Mouse (Mus musculus): ENCODE data around the gene Lsm2. TPM values are rescaled to one million over a fixed set of nuclear protein-coding genes. Genes with fewer than 3 reads are reported as not detected.

Gene Lsm2
- total and polyA plus RNA-seq, 2 experiments from 2014 or later, result 23.1 to 64.2 TPM

DNA sequence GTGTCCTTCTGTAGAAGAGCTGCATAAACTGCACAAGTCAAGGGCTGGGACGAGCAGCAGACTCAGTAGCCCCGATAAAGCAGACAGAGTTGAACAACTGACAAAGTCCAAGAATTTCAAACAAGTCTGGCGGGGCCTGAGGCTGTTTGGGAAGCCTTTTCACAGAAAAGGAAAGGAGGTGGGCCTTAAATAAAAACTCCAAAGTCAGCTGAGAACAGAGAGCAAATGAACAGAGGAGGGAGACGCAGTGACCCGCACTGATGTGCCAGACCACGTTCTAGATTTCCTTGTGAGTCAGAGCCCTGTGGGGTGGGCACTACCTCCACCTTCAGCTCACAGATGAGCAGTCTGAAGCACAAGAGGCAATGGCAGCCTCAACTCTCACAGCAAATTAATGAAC is 53.2 kb downstream of the Lsm2 start:
- TF ChIP-seq CTCF (IDR thresholded peaks at IDR 0.05; ENCODE audit: low read depth) (no peak), EP300 (IDR thresholded peaks at IDR 0.05; ENCODE audit: low read depth) (no peak)
- H3K9ac ChIP-seq (replicated peaks; ENCODE audit: low read depth, low read length), result no peak overlapping the region
- DNase-seq (ENCODE audit: low spot score), result no peak
- H3K4me1 ChIP-seq (ENCODE audit: control insufficient read depth, insufficient read depth), result no peaks in the 10 kb centered on the region
- 75% methylated on average over 6 of the region's 6 CpGs for WGBS
- no peak overlapping the region for H3K4me2 ChIP-seq (ENCODE audit: low read depth, low read length)
- no peaks in the 10 kb centered on the region for H3K27me3 ChIP-seq (ENCODE audit: control insufficient read depth, insufficient read depth, low read length)
- ATAC-seq (ENCODE audit: insufficient read depth, low read depth), result no peak
- H3K27ac ChIP-seq (ENCODE audit: low read depth), result no peak overlapping the region
- H3K4me3 ChIP-seq (ENCODE audit: low read depth, low read length), result no peak overlapping the region
- H3K36me3 ChIP-seq (replicated peaks; ENCODE audit: control insufficient read depth, insufficient read depth, low read length), result no peaks in the 10 kb centered on the region
- no peaks in the 10 kb centered on the region for H3K9me3 ChIP-seq (replicated peaks; ENCODE audit: control insufficient read depth, low read length)

Other genes starting within 250 kb of the Lsm2 start
Only the 30 nearest of the 43 such genes appear.
- gene Skiv2l, start 131.7 kb upstream of the Lsm2 start, total RNA-seq (2014; rRNA removed; ENCODE audit: low replicate concordance), result 40.3 and 62.1 TPM in 2 replicates
- 15.9 and 18.7 TPM in 2 replicates for gene Skiv2l, start 131.7 kb upstream of the Lsm2 start, polyA plus RNA-seq (2015; fragmentation: Nextera tagmentation; extraction: Ambion mirVana)
- 22.9 and 39.8 TPM in 2 replicates for gene Nelfe, start 131.5 kb upstream of the Lsm2 start, total RNA-seq (2014; rRNA removed; ENCODE audit: low replicate concordance)
- 36.3 and 39.9 TPM in 2 replicates for gene Nelfe, start 131.5 kb upstream of the Lsm2 start, polyA plus RNA-seq (2015; fragmentation: Nextera tagmentation; extraction: Ambion mirVana)
- 1.1 and 2.9 TPM in 2 replicates for gene Cfb, start 119.3 kb upstream of the Lsm2 start, total RNA-seq (2014; rRNA removed; ENCODE audit: low replicate concordance)
- gene Cfb, start 119.3 kb upstream of the Lsm2 start, polyA plus RNA-seq (2015; fragmentation: Nextera tagmentation; extraction: Ambion mirVana), result 1.3 and 2.1 TPM in 2 replicates
- 6.1 and 7.6 TPM in 2 replicates for gene Zbtb12, start 102.4 kb upstream of the Lsm2 start, total RNA-seq (2014; rRNA removed; ENCODE audit: low replicate concordance)
- gene Zbtb12, start 102.4 kb upstream of the Lsm2 start, polyA plus RNA-seq (2015; fragmentation: Nextera tagmentation; extraction: Ambion mirVana), result 0.63 and 0.93 TPM in 2 replicates
- gene Gm20547, start 99.8 kb upstream of the Lsm2 start, total RNA-seq (2014; rRNA removed; ENCODE audit: low replicate concordance), result not detected in 2 replicates
- gene Gm20547, start 99.8 kb upstream of the Lsm2 start, polyA plus RNA-seq (2015; fragmentation: Nextera tagmentation; extraction: Ambion mirVana), result not detected in 2 replicates
- 4.5 and 7.1 TPM in 2 replicates for gene C2, start 83.6 kb upstream of the Lsm2 start, total RNA-seq (2014; rRNA removed; ENCODE audit: low replicate concordance)
- gene C2, start 83.6 kb upstream of the Lsm2 start, polyA plus RNA-seq (2015; fragmentation: Nextera tagmentation; extraction: Ambion mirVana), result 2.9 and 3.3 TPM in 2 replicates
- gene Ehmt2, start 83.4 kb upstream of the Lsm2 start, total RNA-seq (2014; rRNA removed; ENCODE audit: low replicate concordance), result 80.3 and 95.8 TPM in 2 replicates
- gene Ehmt2, start 83.4 kb upstream of the Lsm2 start, polyA plus RNA-seq (2015; fragmentation: Nextera tagmentation; extraction: Ambion mirVana), result 17.5 and 17.6 TPM in 2 replicates
- not detected in 2 replicates for gene Slc44a4, start 67.4 kb upstream of the Lsm2 start, total RNA-seq (2014; rRNA removed; ENCODE audit: low replicate concordance)
- gene Slc44a4, start 67.4 kb upstream of the Lsm2 start, polyA plus RNA-seq (2015; fragmentation: Nextera tagmentation; extraction: Ambion mirVana), result 0.29 TPM in 1 of 2 replicates, not detected in the other
- 30.1 and 79.2 TPM in 2 replicates for gene Neu1, start 50.6 kb upstream of the Lsm2 start, total RNA-seq (2014; rRNA removed; ENCODE audit: low replicate concordance)
- gene Neu1, start 50.6 kb upstream of the Lsm2 start, polyA plus RNA-seq (2015; fragmentation: Nextera tagmentation; extraction: Ambion mirVana), result 18.6 and 19.5 TPM in 2 replicates
- 6.0 and 21.6 TPM in 2 replicates for gene Hspa1b, start 22.6 kb upstream of the Lsm2 start, total RNA-seq (2014; rRNA removed; ENCODE audit: low replicate concordance)
- 0.14 and 0.25 TPM in 2 replicates for gene Hspa1b, start 22.6 kb upstream of the Lsm2 start, polyA plus RNA-seq (2015; fragmentation: Nextera tagmentation; extraction: Ambion mirVana)
- gene Gm20481, start 11.9 kb upstream of the Lsm2 start, total RNA-seq (2014; rRNA removed; ENCODE audit: low replicate concordance), result not detected in 2 replicates
- gene Gm20481, start 11.9 kb upstream of the Lsm2 start, polyA plus RNA-seq (2015; fragmentation: Nextera tagmentation; extraction: Ambion mirVana), result not detected in 2 replicates
- gene Hspa1a, start 9.7 kb upstream of the Lsm2 start, total RNA-seq (2014; rRNA removed; ENCODE audit: low replicate concordance), result 8.2 and 10.2 TPM in 2 replicates
- gene Hspa1a, start 9.7 kb upstream of the Lsm2 start, polyA plus RNA-seq (2015; fragmentation: Nextera tagmentation; extraction: Ambion mirVana), result 2.5 and 2.8 TPM in 2 replicates
- 3.3 and 5.1 TPM in 2 replicates for gene Hspa1l, start 9.2 kb upstream of the Lsm2 start, total RNA-seq (2014; rRNA removed; ENCODE audit: low replicate concordance)
- 1.6 and 1.8 TPM in 2 replicates for gene Hspa1l, start 9.2 kb upstream of the Lsm2 start, polyA plus RNA-seq (2015; fragmentation: Nextera tagmentation; extraction: Ambion mirVana)
- gene Vars, start 19.1 kb downstream of the Lsm2 start, total RNA-seq (2014; rRNA removed; ENCODE audit: low replicate concordance), result 61.5 and 92.0 TPM in 2 replicates
- 20.4 and 21.7 TPM in 2 replicates for gene Vars, start 19.1 kb downstream of the Lsm2 start, polyA plus RNA-seq (2015; fragmentation: Nextera tagmentation; extraction: Ambion mirVana)
- 0.77 and 0.92 TPM in 2 replicates for gene Vwa7, start 34.7 kb downstream of the Lsm2 start, total RNA-seq (2014; rRNA removed; ENCODE audit: low replicate concordance)
- 0.43 and 0.63 TPM in 2 replicates for gene Vwa7, start 34.7 kb downstream of the Lsm2 start, polyA plus RNA-seq (2015; fragmentation: Nextera tagmentation; extraction: Ambion mirVana)
- 2.1 and 9.6 TPM in 2 replicates for gene Sapcd1, start 46.2 kb downstream of the Lsm2 start, total RNA-seq (2014; rRNA removed; ENCODE audit: low replicate concordance)
- 0.77 and 1.2 TPM in 2 replicates for gene Sapcd1, start 46.2 kb downstream of the Lsm2 start, polyA plus RNA-seq (2015; fragmentation: Nextera tagmentation; extraction: Ambion mirVana)
- 1.2 and 5.0 TPM in 2 replicates for gene Msh5, start 64.9 kb downstream of the Lsm2 start, total RNA-seq (2014; rRNA removed; ENCODE audit: low replicate concordance)
- 1.4 and 1.7 TPM in 2 replicates for gene Msh5, start 64.9 kb downstream of the Lsm2 start, polyA plus RNA-seq (2015; fragmentation: Nextera tagmentation; extraction: Ambion mirVana)
- gene Clic1, start 68.1 kb downstream of the Lsm2 start, total RNA-seq (2014; rRNA removed; ENCODE audit: low replicate concordance), result 194 and 223 TPM in 2 replicates
- 203 and 205 TPM in 2 replicates for gene Clic1, start 68.1 kb downstream of the Lsm2 start, polyA plus RNA-seq (2015; fragmentation: Nextera tagmentation; extraction: Ambion mirVana)
- gene Ddah2, start 77.2 kb downstream of the Lsm2 start, total RNA-seq (2014; rRNA removed; ENCODE audit: low replicate concordance), result 97.1 and 114 TPM in 2 replicates
- 128 and 130 TPM in 2 replicates for gene Ddah2, start 77.2 kb downstream of the Lsm2 start, polyA plus RNA-seq (2015; fragmentation: Nextera tagmentation; extraction: Ambion mirVana)
- gene Ly6g6c, start 83.5 kb downstream of the Lsm2 start, total RNA-seq (2014; rRNA removed; ENCODE audit: low replicate concordance), result not detected in 2 replicates
- not detected in 2 replicates for gene Ly6g6c, start 83.5 kb downstream of the Lsm2 start, polyA plus RNA-seq (2015; fragmentation: Nextera tagmentation; extraction: Ambion mirVana)
- gene Mpig6b, start 84.3 kb downstream of the Lsm2 start, total RNA-seq (2014; rRNA removed; ENCODE audit: low replicate concordance), result 0.15 TPM in 1 of 2 replicates, not detected in the other
- 0.15 and 0.16 TPM in 2 replicates for gene Mpig6b, start 84.3 kb downstream of the Lsm2 start, polyA plus RNA-seq (2015; fragmentation: Nextera tagmentation; extraction: Ambion mirVana)
- 1.6 TPM in 1 of 2 replicates, not detected in the other for gene Ly6g6e, start 95.0 kb downstream of the Lsm2 start, total RNA-seq (2014; rRNA removed; ENCODE audit: low replicate concordance)
- 0.22 and 0.32 TPM in 2 replicates for gene Ly6g6e, start 95.0 kb downstream of the Lsm2 start, polyA plus RNA-seq (2015; fragmentation: Nextera tagmentation; extraction: Ambion mirVana)
- gene Ly6g6d, start 96.2 kb downstream of the Lsm2 start, total RNA-seq (2014; rRNA removed; ENCODE audit: low replicate concordance), result 3.8 TPM in 1 of 2 replicates, not detected in the other
- 3.0 and 3.3 TPM in 2 replicates for gene Ly6g6d, start 96.2 kb downstream of the Lsm2 start, polyA plus RNA-seq (2015; fragmentation: Nextera tagmentation; extraction: Ambion mirVana)
- not detected in 2 replicates for gene Ly6g6f, start 103.7 kb downstream of the Lsm2 start, total RNA-seq (2014; rRNA removed; ENCODE audit: low replicate concordance)
- 0.10 TPM in 1 of 2 replicates, not detected in the other for gene Ly6g6f, start 103.7 kb downstream of the Lsm2 start, polyA plus RNA-seq (2015; fragmentation: Nextera tagmentation; extraction: Ambion mirVana)
- gene Abhd16a, start 107.4 kb downstream of the Lsm2 start, total RNA-seq (2014; rRNA removed; ENCODE audit: low replicate concordance), result 74.3 and 131 TPM in 2 replicates
- gene Abhd16a, start 107.4 kb downstream of the Lsm2 start, polyA plus RNA-seq (2015; fragmentation: Nextera tagmentation; extraction: Ambion mirVana), result 73.2 and 74.1 TPM in 2 replicates
- gene Ly6g5c, start 126.4 kb downstream of the Lsm2 start, total RNA-seq (2014; rRNA removed; ENCODE audit: low replicate concordance), result not detected in 2 replicates
- gene Ly6g5c, start 126.4 kb downstream of the Lsm2 start, polyA plus RNA-seq (2015; fragmentation: Nextera tagmentation; extraction: Ambion mirVana), result 0.25 and 0.26 TPM in 2 replicates
- gene Ly6g5b, start 133.6 kb downstream of the Lsm2 start, total RNA-seq (2014; rRNA removed; ENCODE audit: low replicate concordance), result 0.97 TPM in 1 of 2 replicates, not detected in the other
- gene Ly6g5b, start 133.6 kb downstream of the Lsm2 start, polyA plus RNA-seq (2015; fragmentation: Nextera tagmentation; extraction: Ambion mirVana), result 0.30 TPM in 1 of 2 replicates, not detected in the other
- gene Gpank1, start 139.6 kb downstream of the Lsm2 start, total RNA-seq (2014; rRNA removed; ENCODE audit: low replicate concordance), result 4.2 and 24.1 TPM in 2 replicates
- gene Gpank1, start 139.6 kb downstream of the Lsm2 start, polyA plus RNA-seq (2015; fragmentation: Nextera tagmentation; extraction: Ambion mirVana), result 9.1 and 9.6 TPM in 2 replicates
- 239 and 244 TPM in 2 replicates for gene Csnk2b, start 140.2 kb downstream of the Lsm2 start, total RNA-seq (2014; rRNA removed; ENCODE audit: low replicate concordance)
- 232 and 241 TPM in 2 replicates for gene Csnk2b, start 140.2 kb downstream of the Lsm2 start, polyA plus RNA-seq (2015; fragmentation: Nextera tagmentation; extraction: Ambion mirVana)
- 22.3 and 135 TPM in 2 replicates for gene D17H6S53E, start 144.5 kb downstream of the Lsm2 start, total RNA-seq (2014; rRNA removed; ENCODE audit: low replicate concordance)
- 16.4 and 17.3 TPM in 2 replicates for gene D17H6S53E, start 144.5 kb downstream of the Lsm2 start, polyA plus RNA-seq (2015; fragmentation: Nextera tagmentation; extraction: Ambion mirVana)